ENCODE assay signal across 14 mouse cellular contexts in genomic region chr12:100298788-100299187, GRCm38 (mm10).
DNase-seq lines count a peak whose midpoint lies in the region; ATAC-seq and TF ChIP-seq lines count a peak whose summit lies in the region.
"Had no signal": no experiment of that assay in that cellular context is flagged by ENCODE, and none has a peak within 500 bp of the region (broad histone marks: within the 10 kb centered on the region; RNA-seq: fewer than 3 reads in every experiment).

No protein-coding gene starts in this region.

- H3K4me1 ChIP-seq in kidney, adult 2 months (ENCODE audit: control insufficient read depth, insufficient read depth, low read length) = no peaks in the 10 kb centered on the region
- 0 out of 2 replicates have a peak, but pooled peaks cover under 1% of the 10 kb centered on the region for H3K4me1 ChIP-seq in lung, postnatal 0 days (ENCODE audit: insufficient read depth, low read depth, low read length)
- no peaks in the 10 kb centered on the region for H3K4me1 ChIP-seq in intestine, postnatal 0 days (replicated peaks; ENCODE audit: control insufficient read depth, insufficient read depth, low read length)
- H3K4me1 ChIP-seq: hindbrain, embryonic 15.5 days had no signal

- intact Hi-C loops in gastrocnemius, adult 2 months (cut with DNase I) = no loop called here

- H3K36me3 ChIP-seq in kidney, adult 2 months (ENCODE audit: control insufficient read depth, insufficient read depth, low read length) = no peaks in the 10 kb centered on the region
- H3K36me3 ChIP-seq in lung, postnatal 0 days (ENCODE audit: insufficient read depth, low read length) = 0 out of 2 replicates have a peak, but pooled peaks cover 5% of the 10 kb centered on the region
- no peaks in the 10 kb centered on the region; the same call in 1 of the 2 replicates for H3K36me3 ChIP-seq in intestine, postnatal 0 days (ENCODE audit: control insufficient read depth, insufficient read depth)
- H3K36me3 ChIP-seq: hindbrain, embryonic 15.5 days had no signal

- no peak overlapping the region for H3K9ac ChIP-seq in lung, postnatal 0 days (replicated peaks; ENCODE audit: low read depth)
- no peak overlapping the region for H3K9ac ChIP-seq in intestine, postnatal 0 days (ENCODE audit: low read depth, low read length)
- H3K9ac ChIP-seq: hindbrain, embryonic 15.5 days had no signal

- peak overlapping the region; percentile 63 for H3K27ac ChIP-seq in gastrocnemius, adult 2 months
- peak overlapping the region; percentile 24 for H3K27ac ChIP-seq in kidney, adult 2 months (ENCODE audit: insufficient read depth, low read depth, low read length)
- no peak overlapping the region for H3K27ac ChIP-seq in lung, postnatal 0 days (ENCODE audit: low read length)
- H3K27ac ChIP-seq in intestine, postnatal 0 days (ENCODE audit: low read depth, low read length) = peak overlapping the region; percentile 35; the same call in 1 of the 2 replicates
- H3K27ac ChIP-seq: hindbrain, embryonic 15.5 days; macrophage had no signal

- WGBS in kidney, adult 2 months = 80% methylated on average over 2 of the region's 2 CpGs
- WGBS in lung, postnatal 0 days = 79% methylated on average over 2 of the region's 2 CpGs
- 88% methylated on average over 2 of the region's 2 CpGs for WGBS in intestine, postnatal 0 days

- no peaks in the 10 kb centered on the region for H3K9me3 ChIP-seq in lung, postnatal 0 days (ENCODE audit: low read length)
- H3K9me3 ChIP-seq in intestine, postnatal 0 days (ENCODE audit: control insufficient read depth) = 0 out of 2 replicates have a peak, but pooled peaks cover 5% of the 10 kb centered on the region
- H3K9me3 ChIP-seq: hindbrain, embryonic 15.5 days had no signal

- no peak overlapping the region for H3K4me3 ChIP-seq in gastrocnemius, adult 2 months
- no peak overlapping the region for H3K4me3 ChIP-seq in kidney, adult 2 months (ENCODE audit: insufficient read depth, low read depth, low read length)
- no peak overlapping the region for H3K4me3 ChIP-seq in lung, postnatal 0 days (ENCODE audit: low read depth, low read length)
- H3K4me3 ChIP-seq in intestine, postnatal 0 days (ENCODE audit: low read depth, low read length) = no peak overlapping the region
- H3K4me3 ChIP-seq: erythroblast, embryonic 14.5 days; hindbrain, embryonic 15.5 days had no signal

- no peak for TF ChIP-seq POLR2A in kidney, adult 2 months (IDR thresholded peaks at IDR 0.05; ENCODE audit: low read depth, low read length)

- peak; percentile 13; the same call in 1 of the 2 replicates for ATAC-seq in lung, postnatal 0 days
- ATAC-seq in intestine, postnatal 0 days = no peak

- DNase-seq in gastrocnemius, adult 2 months = no peak
- no peak for DNase-seq in gastrocnemius, postnatal 10 days
- peak; percentile 30 for DNase-seq in kidney, adult 2 months
- no peak for DNase-seq in kidney, adult 9 months
- DNase-seq in lung, postnatal 0 days (ENCODE audit: low spot score) = no peak
- no peak for DNase-seq in lung, adult 18-20 months
- no peak for DNase-seq in right cerebral cortex, postnatal 36 days (ENCODE audit: low spot score in 2 of 2)
- DNase-seq: cerebellum, adult 18-20 months; right cerebral cortex, adult 18-20 months had no signal

- H3K4me2 ChIP-seq in lung, postnatal 0 days (replicated peaks; ENCODE audit: low read depth, low read length) = no peak overlapping the region
- H3K4me2 ChIP-seq in intestine, postnatal 0 days (replicated peaks; ENCODE audit: low read depth) = no peak overlapping the region
- H3K4me2 ChIP-seq: hindbrain, embryonic 15.5 days; liver, embryonic 11.5 days had no signal

- TF ChIP-seq EP300 in lung, postnatal 0 days (IDR thresholded peaks at IDR 0.05) = no peak

- H3K27me3 ChIP-seq in kidney, adult 2 months (replicated peaks; ENCODE audit: control insufficient read depth, insufficient read depth, low read length) = no peaks in the 10 kb centered on the region
- no peaks in the 10 kb centered on the region for H3K27me3 ChIP-seq in lung, postnatal 0 days (replicated peaks; ENCODE audit: insufficient read depth, low read length)
- H3K27me3 ChIP-seq in intestine, postnatal 0 days (replicated peaks; ENCODE audit: control insufficient read depth, insufficient read depth, low read length) = no peaks in the 10 kb centered on the region
- H3K27me3 ChIP-seq: hindbrain, embryonic 15.5 days had no signal

- no peak for TF ChIP-seq CTCF in gastrocnemius, adult 2 months (IDR thresholded peaks at IDR 0.05)
- TF ChIP-seq CTCF in kidney, adult 2 months (conservative IDR thresholded peaks at IDR 0.05; ENCODE audit: insufficient read depth, insufficient read length, low read depth, low read length) = no peak
- no peak for TF ChIP-seq CTCF in lung, postnatal 0 days (IDR thresholded peaks at IDR 0.05)
- TF ChIP-seq CTCF in intestine, postnatal 0 days (IDR thresholded peaks at IDR 0.05; ENCODE audit: low read depth) = no peak
